Mouse (Mus musculus) bone marrow macrophage, adult 2 months (primary cell): ENCODE measurements around the gene Etv2.

Experiments
- CTCF ChIP-seq: IDR thresholded peaks from 2 replicates; pipeline ENCODE4 v1.5.1; 2012; ENCODE audit warnings: low read depth, mild to moderate bottlenecking, low read length, moderate library complexity
- POLR2A ChIP-seq: IDR thresholded peaks from 2 replicates; pipeline ENCODE4 v1.6.1; 2012; ENCODE audit warnings: mild to moderate bottlenecking, low read depth, low read length, borderline replicate concordance

GRCm38 (mm10) chr7:30678263-30678975 is 42.8 kb upstream of the Etv2 start:
- TF ChIP-seq POLR2A (no peak), CTCF (no peak)
